Mouse (Mus musculus): ENCODE measurements at regions not wholly inside any gene's neighbourhood (a gene's known extent, or its start where the extent isn't known, plus 50 kb on each side); places are given as distances from the start of the nearest gene placed in this dataset.

- no peak for DNase-seq (ENCODE audit: extremely low read depth, low read depth, low spot score)
- H3K4me3 ChIP-seq (ENCODE audit: insufficient read depth, low read depth, low read length), result no peak overlapping the region
- TF ChIP-seq CTCF (IDR thresholded peaks at IDR 0.05; ENCODE audit: low read depth, low read length), result no peak
- TF ChIP-seq POLR2A (IDR thresholded peaks at IDR 0.05; ENCODE audit: extremely low read depth, insufficient read depth, low read length), result no peak
Measured at GRCm38 (mm10) chr17:85818098-85818855, 130.2 kb upstream of the Six2 start.

GRCm38 (mm10) chr17:85816521-85816920 is 128.4 kb upstream of the Six2 start:
- Histone ChIP-seq H3K36me3 (ENCODE audit: control insufficient read depth, insufficient read depth, low read length) (no peaks in the 10 kb centered on the region), H3K27me3 (ENCODE audit: control insufficient read depth, insufficient read depth, low read length) (peaks cover 2% of the 10 kb centered on the region; the same call in 1 of the 2 replicates), H3K4me1 (ENCODE audit: control insufficient read depth, insufficient read depth, low read length) (no peaks in the 10 kb centered on the region), H3K9ac (ENCODE audit: low read depth, low read length) (no peak overlapping the region), H3K27ac (replicated peaks; ENCODE audit: insufficient read depth, low read depth, low read length) (no peak overlapping the region), H3K79me2 (ENCODE audit: control insufficient read depth, insufficient read depth, low read length) (no peaks in the 10 kb centered on the region), H3K4me3 (ENCODE audit: insufficient read depth, low read depth, low read length) (no peak overlapping the region)
- 91% methylated on average over 8 of the region's 8 CpGs for WGBS
- TF ChIP-seq POLR2A (IDR thresholded peaks at IDR 0.05; ENCODE audit: extremely low read depth, insufficient read depth, low read length), result no peak
- DNase-seq (ENCODE audit: extremely low read depth, low read depth, low spot score), result no peak

More at GRCm38 (mm10) chr17:85818098-85818855, 130.2 kb upstream of the Six2 start:
- Histone ChIP-seq H3K27ac (replicated peaks; ENCODE audit: insufficient read depth, low read depth, low read length) (no peak overlapping the region), H3K4me1 (ENCODE audit: control insufficient read depth, insufficient read depth, low read length) (no peaks in the 10 kb centered on the region), H3K27me3 (ENCODE audit: control insufficient read depth, insufficient read depth, low read length) (no peaks in the 10 kb centered on the region), H3K9ac (ENCODE audit: low read depth, low read length) (no peak overlapping the region), H3K36me3 (ENCODE audit: control insufficient read depth, insufficient read depth, low read length) (no peaks in the 10 kb centered on the region), H3K79me2 (ENCODE audit: control insufficient read depth, insufficient read depth, low read length) (no peaks in the 10 kb centered on the region)
- 77% methylated on average over 17 of the region's 17 CpGs for WGBS

GRCm38 (mm10) chr17:85816056-85816455 is 128.0 kb upstream of the Six2 start:
- no peak overlapping the region for H3K4me3 ChIP-seq (ENCODE audit: insufficient read depth, low read depth, low read length)
- H3K27me3 ChIP-seq (ENCODE audit: control insufficient read depth, insufficient read depth, low read length), result peaks cover 2% of the 10 kb centered on the region; the same call in 1 of the 2 replicates
- 69% methylated on average over 8 of the region's 8 CpGs for WGBS
- no peak for DNase-seq (ENCODE audit: extremely low read depth, low read depth, low spot score)
- H3K4me1 ChIP-seq (ENCODE audit: control insufficient read depth, insufficient read depth, low read length), result no peaks in the 10 kb centered on the region
- H3K27ac ChIP-seq (replicated peaks; ENCODE audit: insufficient read depth, low read depth, low read length), result no peak overlapping the region
- no peaks in the 10 kb centered on the region for H3K36me3 ChIP-seq (ENCODE audit: control insufficient read depth, insufficient read depth, low read length)
- no peaks in the 10 kb centered on the region for H3K79me2 ChIP-seq (ENCODE audit: control insufficient read depth, insufficient read depth, low read length)
- TF ChIP-seq CTCF (IDR thresholded peaks at IDR 0.05; ENCODE audit: low read depth, low read length), result no peak
- TF ChIP-seq POLR2A (IDR thresholded peaks at IDR 0.05; ENCODE audit: extremely low read depth, insufficient read depth, low read length), result no peak
- H3K9ac ChIP-seq (ENCODE audit: low read depth, low read length), result no peak overlapping the region

GRCm38 (mm10) chr17:85808580-85808979 is 120.5 kb upstream of the Six2 start:
- Histone ChIP-seq H3K4me3 (ENCODE audit: insufficient read depth, low read depth, low read length) (no peak overlapping the region), H3K79me2 (ENCODE audit: control insufficient read depth, insufficient read depth, low read length) (no peaks in the 10 kb centered on the region), H3K27me3 (ENCODE audit: control insufficient read depth, insufficient read depth, low read length) (peaks cover 2% of the 10 kb centered on the region; the same call in 1 of the 2 replicates), H3K4me1 (ENCODE audit: control insufficient read depth, insufficient read depth, low read length) (no peaks in the 10 kb centered on the region), H3K9ac (ENCODE audit: low read depth, low read length) (no peak overlapping the region), H3K36me3 (ENCODE audit: control insufficient read depth, insufficient read depth, low read length) (no peaks in the 10 kb centered on the region), H3K27ac (replicated peaks; ENCODE audit: insufficient read depth, low read depth, low read length) (no peak overlapping the region)
- 75% methylated on average over 5 of the region's 5 CpGs for WGBS
- no peak for DNase-seq (ENCODE audit: extremely low read depth, low read depth, low spot score)
- TF ChIP-seq CTCF (IDR thresholded peaks at IDR 0.05; ENCODE audit: low read depth, low read length) (no peak), POLR2A (IDR thresholded peaks at IDR 0.05; ENCODE audit: extremely low read depth, insufficient read depth, low read length) (no peak)

GRCm38 (mm10) chr17:85805726-85806359 is 117.8 kb upstream of the Six2 start:
- H3K27me3 ChIP-seq (ENCODE audit: control insufficient read depth, insufficient read depth, low read length), result no peaks in the 10 kb centered on the region
- DNase-seq (ENCODE audit: extremely low read depth, low read depth, low spot score), result no peak

GRCm38 (mm10) chr17:85804631-85805030 is 116.6 kb upstream of the Six2 start:
- no peaks in the 10 kb centered on the region for H3K79me2 ChIP-seq (ENCODE audit: control insufficient read depth, insufficient read depth, low read length)
- H3K27ac ChIP-seq (replicated peaks; ENCODE audit: insufficient read depth, low read depth, low read length), result no peak overlapping the region
- no peak for DNase-seq (ENCODE audit: extremely low read depth, low read depth, low spot score)
- no peak overlapping the region for H3K4me3 ChIP-seq (ENCODE audit: insufficient read depth, low read depth, low read length)
- TF ChIP-seq POLR2A (IDR thresholded peaks at IDR 0.05; ENCODE audit: extremely low read depth, insufficient read depth, low read length) (no peak), CTCF (IDR thresholded peaks at IDR 0.05; ENCODE audit: low read depth, low read length) (no peak)
- peaks cover 2% of the 10 kb centered on the region; the same call in 1 of the 2 replicates for H3K4me1 ChIP-seq (ENCODE audit: control insufficient read depth, insufficient read depth, low read length)
- peaks cover 11% of the 10 kb centered on the region for H3K27me3 ChIP-seq (ENCODE audit: control insufficient read depth, insufficient read depth, low read length)
- no peak overlapping the region for H3K9ac ChIP-seq (ENCODE audit: low read depth, low read length)
- WGBS, result 65% methylated on average over 4 of the region's 4 CpGs
- H3K36me3 ChIP-seq (ENCODE audit: control insufficient read depth, insufficient read depth, low read length), result no peaks in the 10 kb centered on the region

More at GRCm38 (mm10) chr17:85805726-85806359, 117.8 kb upstream of the Six2 start:
- Histone ChIP-seq H3K36me3 (ENCODE audit: control insufficient read depth, insufficient read depth, low read length) (no peaks in the 10 kb centered on the region), H3K79me2 (ENCODE audit: control insufficient read depth, insufficient read depth, low read length) (no peaks in the 10 kb centered on the region), H3K4me1 (ENCODE audit: control insufficient read depth, insufficient read depth, low read length) (no peaks in the 10 kb centered on the region), H3K27ac (replicated peaks; ENCODE audit: insufficient read depth, low read depth, low read length) (no peak overlapping the region), H3K9ac (ENCODE audit: low read depth, low read length) (no peak overlapping the region), H3K4me3 (ENCODE audit: insufficient read depth, low read depth, low read length) (no peak overlapping the region)
- 62% methylated on average over 13 of the region's 13 CpGs for WGBS
- no peak for TF ChIP-seq POLR2A (IDR thresholded peaks at IDR 0.05; ENCODE audit: extremely low read depth, insufficient read depth, low read length)
- no peak for TF ChIP-seq CTCF (IDR thresholded peaks at IDR 0.05; ENCODE audit: low read depth, low read length)

Data from liver, adult 2 months (tissue).